Mouse (Mus musculus) kidney, embryonic 15.5 days (tissue): ENCODE measurements around the gene Dcst1. TPM values are rescaled to one million over a fixed set of nuclear protein-coding genes. Genes with fewer than 3 reads are reported as not detected.

Experiments used
- ATAC-seq: fragments of 200-750 bp; cut with Nextera tagmentation; replicated peaks from 2 replicates; pipeline ENCODE4 v1.8.0; 2017; ENCODE audit warnings: moderate TSS enrichment; ENCODE audit not compliant: low FRiP score
- H3K27ac ChIP-seq: fragments of 300-500 bp; sonication (generic); 2 replicates; pipeline ENCODE4 v1.5.1; 2015; ENCODE audit warnings: mild to moderate bottlenecking, inconsistent platforms
- H3K27me3 ChIP-seq: fragments of 300-500 bp; sonication (generic); 2 replicates; pipeline ENCODE4 v1.6.1; 2015; ENCODE audit warnings: inconsistent platforms
- H3K36me3 ChIP-seq: fragments of 300-500 bp; sonication (generic); 2 replicates; pipeline ENCODE4 v1.6.1; 2015; ENCODE audit warnings: inconsistent platforms
- H3K4me1 ChIP-seq: fragments of 300-500 bp; sonication (generic); 2 replicates; pipeline ENCODE4 v1.6.1; 2015; ENCODE audit warnings: inconsistent platforms
- H3K4me2 ChIP-seq: fragments of 300-500 bp; sonication (generic); 2 replicates; pipeline ENCODE4 v1.6.1; 2015; ENCODE audit warnings: moderate library complexity, mild to moderate bottlenecking, inconsistent platforms
- H3K4me3 ChIP-seq: fragments of 300-500 bp; sonication (generic); replicated peaks from 2 replicates; pipeline ENCODE4 v1.5.1; 2015; ENCODE audit warnings: mild to moderate bottlenecking, inconsistent platforms
- H3K9ac ChIP-seq: fragments of 300-500 bp; sonication (generic); 2 replicates; pipeline ENCODE4 v1.6.1; 2015; ENCODE audit warnings: mild to moderate bottlenecking, inconsistent platforms
- H3K9me3 ChIP-seq: fragments of 300-500 bp; sonication (generic); replicated peaks from 2 replicates; pipeline ENCODE4 v1.6.1; 2016; ENCODE audit warnings: inconsistent platforms
- WGBS: fragments of 180-500 bp; shearing (Covaris S2); methylation state at CpG from one replicate; pipeline ENCODE4 v1.1.7; 2015; ENCODE audit warnings: mixed read lengths; 5-methylcytosine and 5-hydroxymethylcytosine counted together
- polyA plus RNA-seq: library from polyadenylated mRNA; unstranded; fragments of >200 nt; fragmentation: Nextera tagmentation; extraction: Ambion mirVana; gene quantifications from 2 replicates; pipeline ENCODE4 v1.2.1, GENCODE M21; 2015

Gene Dcst1
- polyA plus RNA-seq, 1 experiment from 2014 or later = 2.5 TPM

- peak; percentile 50 for ATAC-seq
- Histone ChIP-seq H3K4me1 (peaks cover 70% of the 10 kb centered on the region), H3K27me3 (no peaks in the 10 kb centered on the region), H3K4me2 (peak within 1 kb of the TSS; percentile 99), H3K27ac (peak within 1 kb of the TSS; percentile 95), H3K4me3 (peak within 1 kb of the TSS; percentile 59), H3K9me3 (no peaks in the 10 kb centered on the region), H3K36me3 (no peaks in the 10 kb centered on the region), H3K9ac (peak within 1 kb of the TSS; percentile 65)
- 1% methylated on average over 42 of the region's 42 CpGs for WGBS
These were observed 29.2 kb upstream of the Dcst1 start, which contains the start of gene Zbtb7b for GRCm38 (mm10) chr3:89394006-89394893. Gene Zbtb7b (minus strand): TSS chr3:89394776.

DNA sequence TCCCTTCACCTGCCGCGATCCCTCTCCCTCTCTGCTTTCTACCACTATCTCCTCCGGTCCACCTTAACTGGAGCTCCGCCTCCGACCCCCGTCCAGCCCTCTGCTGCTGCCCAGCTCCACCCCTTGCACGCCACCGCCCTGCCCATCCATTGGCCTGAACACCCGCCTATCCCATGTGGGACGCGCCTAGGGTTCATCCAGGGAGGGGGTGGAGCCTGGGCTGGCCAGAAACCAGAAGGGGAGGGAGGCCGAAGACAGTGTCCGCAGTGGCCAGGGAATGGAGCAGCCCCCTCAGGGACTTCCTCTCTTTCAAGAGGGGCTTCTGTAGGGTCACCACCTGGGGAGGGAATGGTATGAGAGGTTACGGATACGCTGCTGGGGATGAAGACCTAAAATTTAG lies 28.6 kb upstream of the Dcst1 start:
- Histone ChIP-seq H3K9me3 (no peaks in the 10 kb centered on the region), H3K4me1 (peaks cover 73% of the 10 kb centered on the region), H3K27me3 (no peaks in the 10 kb centered on the region), H3K9ac (peak overlapping the region; percentile 65), H3K36me3 (no peaks in the 10 kb centered on the region), H3K4me3 (peak overlapping the region; percentile 59), H3K27ac (peak overlapping the region; percentile 95), H3K4me2 (peak overlapping the region; percentile 99)
- WGBS = 0% methylated on average over 15 of the region's 15 CpGs
- ATAC-seq = peak; percentile 92

DNA sequence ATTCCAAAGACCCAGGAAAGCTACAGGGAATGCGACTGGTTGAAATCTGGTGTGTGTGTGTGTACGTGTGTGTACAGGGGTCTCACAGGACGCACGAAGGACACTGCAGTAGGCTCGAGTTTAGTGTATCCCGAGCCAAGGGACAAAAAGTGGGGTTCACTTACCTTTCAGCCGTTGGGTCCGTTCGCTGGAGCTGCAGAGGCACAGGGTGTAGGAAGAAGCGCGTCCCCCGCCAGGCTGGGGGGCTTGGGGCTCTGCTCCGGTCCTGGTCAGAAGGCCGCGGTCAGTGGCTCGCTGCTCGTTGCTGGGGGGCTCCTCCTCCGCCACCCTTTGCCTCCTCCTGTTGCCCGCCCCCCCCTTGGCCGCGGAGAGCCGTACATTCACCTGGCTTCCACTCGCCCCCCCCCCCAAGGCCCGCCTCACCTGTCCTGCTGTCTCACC lies 27.8 kb upstream of the Dcst1 start:
- H3K4me2 ChIP-seq = peak overlapping the region; percentile 99
- peak overlapping the region; percentile 59 for H3K4me3 ChIP-seq
- peaks cover 80% of the 10 kb centered on the region for H3K4me1 ChIP-seq
- no peak for ATAC-seq
- no peaks in the 10 kb centered on the region for H3K9me3 ChIP-seq
- H3K27ac ChIP-seq = peak overlapping the region; percentile 95
- H3K27me3 ChIP-seq = no peaks in the 10 kb centered on the region
- peak overlapping the region; percentile 59 for H3K9ac ChIP-seq
- whole genome bisulfite sequencing = under 1% methylated on average over 17 of the region's 24 CpGs
- H3K36me3 ChIP-seq = no peaks in the 10 kb centered on the region

- under 1% methylated on average over 55 of the region's 56 CpGs for WGBS
- H3K4me2 ChIP-seq = peak overlapping the region; percentile 99
- no peaks in the 10 kb centered on the region for H3K27me3 ChIP-seq
- peak overlapping the region; percentile 59 for H3K4me3 ChIP-seq
- no peaks in the 10 kb centered on the region for H3K36me3 ChIP-seq
- H3K4me1 ChIP-seq = peaks cover 88% of the 10 kb centered on the region
- H3K9me3 ChIP-seq = no peaks in the 10 kb centered on the region
- peak overlapping the region; percentile 95 for H3K27ac ChIP-seq
- peak overlapping the region; percentile 59 for H3K9ac ChIP-seq
- no peak for ATAC-seq
These were observed 26.8 kb upstream of the Dcst1 start for GRCm38 (mm10) chr3:89391663-89392511.

GRCm38 (mm10) chr3:89390699-89391662 lies 25.9 kb upstream of the Dcst1 start:
- WGBS = 14% methylated on average over 19 of the region's 19 CpGs
- H3K4me3 ChIP-seq = peak overlapping the region; percentile 59

DNA sequence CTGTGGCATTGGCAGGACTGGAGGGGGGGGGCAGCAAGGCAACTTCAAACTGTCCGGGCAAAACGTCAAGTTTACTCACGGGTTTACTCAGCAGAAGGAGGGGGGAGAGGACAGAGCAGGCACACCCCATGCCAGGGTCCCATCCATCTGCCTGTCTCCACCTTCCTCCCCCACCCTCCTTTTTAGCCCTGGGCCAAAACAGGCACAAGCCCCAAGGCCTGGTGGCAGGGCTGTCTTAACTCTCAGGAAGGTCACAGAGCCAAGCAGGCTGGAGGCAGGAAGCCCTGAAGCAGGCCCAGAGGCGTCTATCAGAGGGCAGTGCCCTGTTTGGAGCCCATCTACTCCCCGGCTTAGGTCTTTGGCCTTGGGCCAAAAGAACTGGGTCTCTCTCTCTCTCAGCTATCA lies 25.1 kb upstream of the Dcst1 start:
- Histone ChIP-seq H3K4me3 (0 out of 2 replicates have a peak overlapping the region, but pooled peaks have one; percentile 59), H3K4me1 (peaks cover 86% of the 10 kb centered on the region), H3K9ac (no peak overlapping the region), H3K27ac (peak overlapping the region; percentile 45; the same call in 1 of the 2 replicates), H3K4me2 (peak overlapping the region; percentile 99), H3K27me3 (no peaks in the 10 kb centered on the region), H3K36me3 (no peaks in the 10 kb centered on the region), H3K9me3 (no peaks in the 10 kb centered on the region)
- 39% methylated on average over 5 of the region's 5 CpGs for WGBS
- ATAC-seq = no peak

More at GRCm38 (mm10) chr3:89390699-89391662, 25.9 kb upstream of the Dcst1 start:
- Histone ChIP-seq H3K9ac (peak overlapping the region; percentile 59), H3K36me3 (no peaks in the 10 kb centered on the region), H3K27me3 (no peaks in the 10 kb centered on the region), H3K27ac (peak overlapping the region; percentile 95), H3K4me1 (peaks cover 86% of the 10 kb centered on the region), H3K9me3 (no peaks in the 10 kb centered on the region), H3K4me2 (peak overlapping the region; percentile 99)
- no peak for ATAC-seq

DNA sequence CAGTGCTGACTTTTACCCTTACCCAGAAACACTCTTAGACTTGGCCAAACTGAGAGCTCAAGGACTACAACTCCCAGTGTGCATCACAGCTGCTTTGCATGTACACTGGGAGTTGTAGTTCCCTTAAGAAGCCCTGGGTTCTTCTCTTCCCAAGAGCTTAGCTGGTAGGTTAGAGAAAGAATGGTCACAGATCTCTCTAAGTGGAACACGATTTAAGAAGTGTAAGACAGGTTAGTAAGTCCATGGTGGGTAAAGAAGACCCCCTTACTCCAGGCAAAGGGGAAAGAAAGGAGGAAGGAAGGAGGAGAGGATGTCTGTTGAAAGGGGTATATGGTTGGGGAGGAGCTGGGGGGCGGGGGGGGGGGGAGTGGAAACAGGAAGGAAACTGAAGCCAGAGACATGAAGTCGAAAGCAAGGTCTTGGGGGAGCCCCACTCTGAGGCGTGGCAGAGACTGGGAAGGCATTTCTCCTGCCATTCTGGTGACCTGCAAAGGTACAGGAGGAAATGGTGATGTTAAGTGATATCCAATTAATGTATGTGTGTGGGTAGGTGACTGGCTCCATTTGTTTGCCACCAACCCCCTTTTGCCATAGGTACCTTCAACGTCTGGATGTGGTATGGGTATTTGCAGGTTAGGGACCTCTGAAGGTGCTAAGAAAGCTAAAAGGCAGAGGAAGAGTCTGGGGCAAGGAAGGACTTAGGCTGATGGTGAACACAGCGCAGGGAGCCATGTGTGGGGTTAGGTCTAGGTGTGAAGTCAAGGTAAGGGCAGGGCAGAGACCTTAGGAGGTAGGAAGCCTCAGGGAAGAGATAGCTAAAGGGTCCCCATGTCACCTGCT lies 24.1 kb upstream of the Dcst1 start:
- no peak overlapping the region for H3K4me2 ChIP-seq
- no peaks in the 10 kb centered on the region for H3K27me3 ChIP-seq
- H3K36me3 ChIP-seq = no peaks in the 10 kb centered on the region
- no peak overlapping the region for H3K4me3 ChIP-seq
- no peak overlapping the region for H3K9ac ChIP-seq
- ATAC-seq = no peak
- 50% methylated on average over 6 of the region's 6 CpGs for WGBS
- no peaks in the 10 kb centered on the region for H3K9me3 ChIP-seq
- peak overlapping the region; percentile 45; the same call in 1 of the 2 replicates for H3K27ac ChIP-seq
- H3K4me1 ChIP-seq = peaks cover 84% of the 10 kb centered on the region

DNA sequence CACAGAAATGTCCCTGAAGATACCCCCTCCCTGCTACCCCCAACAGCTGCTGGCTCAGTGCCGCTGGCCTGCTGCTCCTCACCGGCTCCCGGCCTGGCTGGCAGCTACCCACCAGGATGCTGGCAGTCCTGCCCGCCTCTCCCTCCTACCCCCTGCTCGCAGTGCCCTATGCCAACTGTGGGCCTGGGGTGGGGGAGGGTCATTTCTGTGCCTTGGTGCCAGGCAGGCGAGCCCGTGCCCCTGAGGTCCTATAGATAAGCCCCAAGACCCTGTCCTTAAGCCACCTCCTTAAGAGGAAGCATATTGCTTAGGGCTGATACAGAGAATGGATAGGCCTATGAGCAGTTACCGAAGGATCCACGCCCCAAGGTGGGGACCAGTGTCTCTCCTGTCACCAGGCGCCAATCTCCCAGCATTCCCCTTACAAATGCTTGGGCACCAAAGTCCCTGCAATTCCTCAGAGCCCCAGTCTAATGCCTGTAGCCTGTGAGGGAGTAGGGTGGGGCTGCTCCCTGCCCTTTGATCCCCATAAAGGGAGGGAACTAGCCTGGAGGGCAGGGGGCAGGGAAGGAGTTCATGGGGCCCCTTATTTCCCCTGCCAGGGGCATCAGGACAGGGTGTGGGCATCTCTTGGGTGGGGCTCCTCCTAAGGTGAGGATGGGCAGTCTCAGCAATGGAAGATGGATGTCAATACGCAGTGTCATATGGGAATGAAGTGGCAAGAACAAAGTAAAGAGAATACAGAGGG lies 23.3 kb upstream of the Dcst1 start:
- 0 out of 2 replicates have a peak overlapping the region, but pooled peaks have one; percentile 15 for H3K4me2 ChIP-seq
- 0 out of 2 replicates have a peak overlapping the region, but pooled peaks have one; percentile 3 for H3K4me3 ChIP-seq
- H3K4me1 ChIP-seq = peaks cover 83% of the 10 kb centered on the region
- H3K9me3 ChIP-seq = no peaks in the 10 kb centered on the region
- 77% methylated on average over 11 of the region's 11 CpGs for WGBS
- no peaks in the 10 kb centered on the region for H3K36me3 ChIP-seq
- no peak for ATAC-seq
- no peak overlapping the region for H3K9ac ChIP-seq
- H3K27ac ChIP-seq = 0 out of 2 replicates have a peak overlapping the region, but pooled peaks have one; percentile 27
- H3K27me3 ChIP-seq = no peaks in the 10 kb centered on the region

GRCm38 (mm10) chr3:89387632-89388031 lies 22.6 kb upstream of the Dcst1 start:
- H3K4me1 ChIP-seq = peaks cover 78% of the 10 kb centered on the region
- no peak overlapping the region for H3K27ac ChIP-seq
- 0 out of 2 replicates have a peak overlapping the region, but pooled peaks have one; percentile 23 for H3K4me2 ChIP-seq
- no peaks in the 10 kb centered on the region for H3K9me3 ChIP-seq
- H3K36me3 ChIP-seq = no peaks in the 10 kb centered on the region
- ATAC-seq = no peak
- no peaks in the 10 kb centered on the region for H3K27me3 ChIP-seq
- H3K4me3 ChIP-seq = no peak overlapping the region
- no peak overlapping the region for H3K9ac ChIP-seq
- 83% methylated on average over 11 of the region's 11 CpGs for WGBS
